In genomic region chr2:71992129-71992528, GRCm38 (mm10) we compare ENCODE assay signal across 26 mouse cellular contexts.
"Had no signal": no experiment of that assay in that cellular context is flagged by ENCODE, and none has a peak within 500 bp of the region (broad histone marks: within the 10 kb centered on the region; RNA-seq: fewer than 3 reads in every experiment).

No protein-coding gene starts in this region.

- ATAC-seq: hindbrain, postnatal 0 days; intestine, embryonic 16.5 days; liver, postnatal 0 days had no signal

- H3K27me3 ChIP-seq: heart, embryonic 13.5 days; heart, embryonic 15.5 days; hindbrain, embryonic 13.5 days; hindbrain, embryonic 15.5 days; limb, embryonic 12.5 days; liver, embryonic 13.5 days; liver, embryonic 15.5 days had no signal

- H3K9ac ChIP-seq: heart, embryonic 13.5 days; heart, embryonic 15.5 days; hindbrain, embryonic 13.5 days; hindbrain, embryonic 15.5 days; limb, embryonic 12.5 days; liver, embryonic 13.5 days; liver, embryonic 15.5 days; liver, postnatal 0 days had no signal

- H3K9me3 ChIP-seq: heart, embryonic 13.5 days; heart, embryonic 15.5 days; hindbrain, embryonic 13.5 days; hindbrain, embryonic 15.5 days; limb, embryonic 10.5 days; liver, embryonic 13.5 days; liver, embryonic 15.5 days had no signal

- H3K27ac ChIP-seq: heart, embryonic 13.5 days; heart, embryonic 15.5 days; hindbrain, embryonic 13.5 days; hindbrain, embryonic 15.5 days; hindbrain, postnatal 0 days; layer of hippocampus, adult 2 months; left cerebral cortex, adult 2 months; limb, embryonic 10.5 days; limb, embryonic 12.5 days; liver, embryonic 13.5 days; liver, embryonic 15.5 days had no signal

- DNase-seq: gastrocnemius, postnatal 14 days; gastrocnemius, postnatal 36 days; heart, adult 18-20 months; heart, postnatal 14 days; heart, postnatal 36 days; kidney, adult 18-20 months; kidney, adult 8-10 months; kidney, postnatal 10 days; kidney, postnatal 25 days; kidney, postnatal 4 days; liver; liver, embryonic 13.5 days; liver, postnatal 0 days had no signal

- H3K36me3 ChIP-seq: heart, embryonic 13.5 days; heart, embryonic 15.5 days; hindbrain, embryonic 13.5 days; hindbrain, embryonic 15.5 days; limb, embryonic 10.5 days; limb, embryonic 12.5 days; liver, embryonic 13.5 days; liver, embryonic 15.5 days had no signal

- H3K4me1 ChIP-seq: heart, embryonic 13.5 days; heart, embryonic 15.5 days; limb, embryonic 10.5 days; limb, embryonic 12.5 days; liver, embryonic 13.5 days; liver, embryonic 15.5 days had no signal

- H3K4me2 ChIP-seq: heart, embryonic 11.5 days; heart, embryonic 13.5 days; heart, embryonic 15.5 days; hindbrain, embryonic 13.5 days; hindbrain, embryonic 15.5 days; limb, embryonic 12.5 days; liver, embryonic 11.5 days; liver, embryonic 13.5 days; liver, embryonic 15.5 days had no signal

- H3K4me3 ChIP-seq: heart, embryonic 13.5 days; heart, embryonic 15.5 days; hindbrain, embryonic 13.5 days; hindbrain, embryonic 15.5 days; layer of hippocampus, adult 2 months; left cerebral cortex, adult 2 months; limb, embryonic 10.5 days; limb, embryonic 12.5 days; liver, embryonic 13.5 days; liver, embryonic 15.5 days had no signal
